Mouse (Mus musculus) small intestine, adult 10 weeks (tissue): ENCODE data around the gene Col9a2. TPM values are rescaled to one million over a fixed set of nuclear protein-coding genes. Genes with fewer than 3 reads are reported as not detected.

Source experiments
- polyA plus RNA-seq: library from polyadenylated mRNA; stranded (reverse); fragments of 350-450 nt; fragmentation: Illumina TruSeq; extraction: RNeasy Lipid Tissue Mini Kit (QIAGEN cat#74804); gene quantifications from one replicate; pipeline ENCODE4 v1.2.3, GENCODE M21; 2014; ENCODE audit warnings: low replicate concordance

The Col9a2 gene
- not detected for polyA plus RNA-seq

DNA sequence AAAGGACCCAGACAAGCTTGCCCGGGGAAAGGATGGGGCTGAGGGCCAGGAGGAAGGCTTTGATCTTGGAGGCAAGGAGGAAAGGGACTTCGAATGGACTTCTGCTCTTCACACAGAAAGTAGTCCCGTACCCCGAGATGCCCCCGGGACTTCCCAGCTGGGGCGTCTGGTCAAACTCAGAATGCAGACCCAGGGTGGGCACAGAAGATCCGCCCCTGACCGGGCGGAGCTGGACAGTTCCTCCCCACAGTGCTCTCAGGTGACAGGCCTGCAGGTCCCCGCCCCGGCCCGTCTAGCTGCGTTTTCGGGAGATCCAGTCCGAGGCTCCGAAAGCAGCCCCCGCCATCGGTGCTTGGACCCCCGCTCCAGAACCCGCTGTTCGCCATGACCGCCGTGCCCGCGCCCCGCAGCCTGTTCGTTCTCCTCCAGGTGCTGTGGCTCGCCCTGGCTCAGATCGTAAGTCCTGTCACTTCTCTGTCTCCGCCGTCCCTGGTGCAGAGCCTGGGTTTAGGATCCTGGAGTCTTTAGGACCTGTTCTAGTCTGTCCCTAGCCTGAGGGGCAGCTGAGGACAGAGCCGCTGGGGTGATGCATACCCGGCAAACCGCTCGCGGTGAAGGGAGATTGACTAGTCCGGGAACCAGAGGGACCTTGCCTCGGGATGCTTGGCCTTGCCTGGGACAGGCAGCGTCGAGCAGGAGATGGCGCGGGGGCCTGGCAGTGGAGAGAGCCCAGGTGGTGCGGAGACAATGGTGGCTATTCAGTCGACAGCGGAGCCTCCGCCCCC, at the start of gene Col9a2:
Gene Col9a2, plus strand, starts transcription at position 55 of the 785 bp plus-strand sequence.

DNA sequence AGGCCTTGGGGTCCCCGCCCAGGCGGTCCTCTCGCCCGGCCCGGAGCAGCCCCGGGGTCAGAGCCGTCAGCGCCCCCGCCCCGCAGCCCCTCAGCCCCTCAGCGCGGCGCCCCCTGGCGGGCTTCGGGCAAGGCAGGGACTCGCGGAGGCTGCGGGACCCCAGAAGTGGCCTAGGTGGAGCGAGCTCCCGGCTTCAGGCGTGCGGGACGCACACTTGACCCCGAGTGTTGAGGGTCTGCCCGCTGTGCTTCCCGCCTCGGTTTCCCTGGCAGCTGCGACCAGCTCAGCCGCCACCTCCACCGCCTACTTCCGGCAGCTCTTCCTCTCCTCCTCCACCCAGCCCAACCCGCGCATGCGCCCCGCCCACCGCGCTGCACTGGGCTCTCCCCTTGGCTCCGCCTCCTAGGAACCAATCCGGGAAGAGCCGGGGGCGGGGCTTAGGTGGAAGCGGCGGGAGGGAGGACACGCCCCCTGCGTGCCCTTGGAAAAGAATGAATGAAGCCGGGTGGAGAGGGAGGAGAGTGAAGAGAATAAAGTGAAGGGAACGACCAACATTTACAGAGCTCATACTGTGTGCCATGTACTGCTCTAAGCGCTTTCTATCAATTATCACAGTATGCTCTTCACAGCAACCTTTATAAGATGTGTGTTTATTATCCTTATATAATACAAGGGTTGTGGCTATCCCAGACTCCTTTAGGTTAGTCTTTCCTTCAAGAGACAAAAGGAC, 22.1 kb upstream of the Col9a2 start, which contains the start of gene Smap2:
Gene Smap2, minus strand, starts transcription at position 320 of the 730 bp plus-strand sequence.

GRCm38 (mm10) chr4:121097650-121098378, 58.6 kb downstream of the Col9a2 start, which contains the start of gene Zmpste24:
Gene Zmpste24, minus strand, starts transcription at chr4:121098241.

Other genes starting within 250 kb of the Col9a2 start
- 18.2 TPM for gene Nfyc, start 207.8 kb upstream of the Col9a2 start, polyA plus RNA-seq
- 0.26 TPM for gene Rims3, start 184.6 kb upstream of the Col9a2 start, polyA plus RNA-seq
- 6.9 TPM for gene Exo5, start 114.4 kb upstream of the Col9a2 start, polyA plus RNA-seq
- 2.5 TPM for gene Zfp69, start 87.7 kb upstream of the Col9a2 start, polyA plus RNA-seq
- gene Smap2, start 22.1 kb upstream of the Col9a2 start, polyA plus RNA-seq: 23.2 TPM
- 80.6 TPM for gene Zmpste24, start 58.9 kb downstream of the Col9a2 start, polyA plus RNA-seq
- not detected for gene Tmco2, start 69.8 kb downstream of the Col9a2 start, polyA plus RNA-seq
- 20.5 TPM for gene Rlf, start 175.7 kb downstream of the Col9a2 start, polyA plus RNA-seq